Mouse (Mus musculus): ENCODE measurements around the gene Stk25.

DNA sequence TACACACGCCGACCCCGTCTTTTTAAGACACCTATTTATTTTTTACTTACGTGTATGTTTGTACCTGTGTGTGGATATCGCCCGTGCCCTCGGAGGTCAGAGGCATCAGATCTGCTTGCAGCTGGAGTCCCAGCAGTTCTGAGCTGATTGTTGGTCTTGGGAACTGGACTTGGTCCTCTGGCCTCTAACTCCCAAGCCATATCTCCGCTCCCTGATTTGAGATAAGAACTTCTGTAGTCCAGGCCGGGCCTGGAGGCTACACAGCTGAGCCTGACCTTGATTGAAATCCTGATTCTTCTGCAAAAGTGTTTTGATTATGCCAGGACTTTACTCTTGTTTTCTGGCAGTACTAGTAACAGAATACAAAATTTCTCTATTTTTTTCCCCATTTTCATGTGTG, 34.3 kb upstream of the Stk25 start:
- no peak for TF ChIP-seq POLR2A (IDR thresholded peaks at IDR 0.05; ENCODE audit: low read depth, low read length)
- TF ChIP-seq CTCF (IDR thresholded peaks at IDR 0.05; ENCODE audit: extremely low read depth, insufficient read length, insufficient replicate concordance, low read depth, low read length), result no peak

Data from small intestine, adult 2 months (tissue).